Mouse (Mus musculus) heart, postnatal 0 days (tissue): ENCODE measurements around the gene Abi1.

Source experiments
- CTCF ChIP-seq: IDR thresholded peaks from 2 replicates; pipeline ENCODE4 v1.5.1; 2016; ENCODE audit warnings: antibody characterized with exemption, control low read depth, low read depth
- EP300 ChIP-seq: IDR thresholded peaks from 2 replicates; pipeline ENCODE4 v1.6.1; 2016; ENCODE audit warnings: antibody characterized with exemption, low read depth

- no peak for TF ChIP-seq CTCF
- TF ChIP-seq EP300, result no peak
Observed at GRCm38 (mm10) chr2:23019170-23019569, 20.9 kb downstream of the Abi1 start.
